ENCODE assay signal across 8 mouse cellular contexts in the genomic region with DNA sequence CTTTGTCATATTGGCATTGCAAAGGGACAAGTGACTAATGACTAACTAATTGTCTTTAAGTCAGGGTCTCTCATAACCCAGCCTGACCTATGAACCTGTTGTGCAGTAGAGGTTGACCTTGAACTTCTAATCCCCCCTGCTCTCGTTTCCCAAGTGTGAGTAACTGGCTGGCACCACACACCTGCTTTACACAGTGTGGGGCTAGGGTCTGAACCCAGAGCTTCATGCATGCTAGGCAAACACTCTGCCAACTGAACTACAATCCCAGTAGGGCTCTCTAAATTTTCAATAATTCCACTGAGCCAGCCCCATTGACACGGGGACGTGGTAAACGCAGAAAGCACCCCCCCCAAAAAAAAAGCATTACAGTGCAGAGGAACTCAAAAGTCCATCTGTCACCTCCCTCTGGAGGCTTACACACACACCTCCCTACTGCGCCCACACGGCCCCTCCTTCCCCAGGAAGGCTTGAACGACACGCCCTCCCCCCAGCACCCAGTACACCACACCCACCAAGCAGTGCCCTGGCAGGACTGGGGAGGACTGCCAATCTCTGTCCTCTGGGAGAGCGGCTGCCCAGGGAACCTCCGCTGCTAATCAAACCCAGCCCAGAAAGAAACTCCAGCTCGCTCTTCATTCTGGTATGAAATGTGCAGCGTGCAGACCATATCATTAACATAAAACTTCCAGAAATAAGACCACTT. TPM values are rescaled to one million over a fixed set of nuclear protein-coding genes. Genes with fewer than 3 reads are reported as not detected.
A peak's percentile ranks its signal among the peaks of the same experiment; 100 is the strongest.
DNase-seq lines count a peak whose midpoint lies in the region; ATAC-seq and TF ChIP-seq lines count a peak whose summit lies in the region.

No protein-coding gene starts in this region.

- no peak for TF ChIP-seq CTCF in cerebellum, adult 2 months (IDR thresholded peaks at IDR 0.05; ENCODE audit: borderline replicate concordance, insufficient read depth, low read depth, low read length)

- WGBS in hindbrain, embryonic 13.5 days, result 39% methylated on average over 12 of the region's 12 CpGs
- WGBS in hindbrain, embryonic 10.5 days, result 68% methylated on average over 12 of the region's 12 CpGs
- 26% methylated on average over 12 of the region's 12 CpGs for WGBS in heart, embryonic 15.5 days
- WGBS in cerebellum, adult 2 months, result 18% methylated on average over 12 of the region's 12 CpGs
- WGBS in liver, embryonic 12.5 days (ENCODE audit: insufficient replicate concordance), result 56% methylated on average over 12 of the region's 12 CpGs

- peak overlapping the region; percentile 70 for H3K27ac ChIP-seq in hindbrain, embryonic 13.5 days
- no peak overlapping the region for H3K27ac ChIP-seq in hindbrain, embryonic 10.5 days
- peak overlapping the region; percentile 26 for H3K27ac ChIP-seq in heart, embryonic 15.5 days
- H3K27ac ChIP-seq in cerebellum, adult 2 months (ENCODE audit: insufficient read depth, low read length), result no peak overlapping the region
- no peak overlapping the region for H3K27ac ChIP-seq in liver, embryonic 12.5 days

- 0 out of 2 replicates have a peak, but pooled peaks have one; percentile 57 for ATAC-seq in hindbrain, embryonic 13.5 days (ENCODE audit: low FRiP score)
- peak; percentile 82 for ATAC-seq in heart, embryonic 15.5 days (replicated peaks; ENCODE audit: insufficient number of reproducible peaks, insufficient read depth, low FRiP score, low read depth)
- no peak for ATAC-seq in liver, embryonic 12.5 days

- no peak for TF ChIP-seq POLR2A in myocyte (IDR thresholded peaks at IDR 0.05; ENCODE audit: insufficient read length, low read depth)
- no peak for TF ChIP-seq POLR2A in cerebellum, adult 2 months (IDR thresholded peaks at IDR 0.05; ENCODE audit: borderline replicate concordance, insufficient read depth, low read length)

- H3K4me1 ChIP-seq in hindbrain, embryonic 13.5 days (replicated peaks), result peaks cover 76% of the 10 kb centered on the region
- peaks cover 51% of the 10 kb centered on the region for H3K4me1 ChIP-seq in hindbrain, embryonic 10.5 days (replicated peaks)
- peaks cover 44% of the 10 kb centered on the region for H3K4me1 ChIP-seq in heart, embryonic 15.5 days (replicated peaks)
- no peaks in the 10 kb centered on the region for H3K4me1 ChIP-seq in cerebellum, adult 2 months (ENCODE audit: control insufficient read depth, insufficient read depth, low read length)
- no peaks in the 10 kb centered on the region for H3K4me1 ChIP-seq in liver, embryonic 12.5 days

- H3K4me3 ChIP-seq in hindbrain, embryonic 13.5 days, result no peak overlapping the region
- no peak overlapping the region for H3K4me3 ChIP-seq in hindbrain, embryonic 10.5 days
- no peak overlapping the region for H3K4me3 ChIP-seq in heart, embryonic 15.5 days
- no peak overlapping the region for H3K4me3 ChIP-seq in myocyte
- no peak overlapping the region for H3K4me3 ChIP-seq in cerebellum, adult 2 months (replicated peaks; ENCODE audit: insufficient read depth, low read depth, low read length)
- no peak overlapping the region for H3K4me3 ChIP-seq in liver, embryonic 12.5 days

- no peak for DNase-seq in hindbrain, embryonic 10.5 days (ENCODE audit: low spot score)
- DNase-seq in brain, adult 2 months (ENCODE audit: low read depth, low spot score), result peak; percentile 71
- peak; percentile 72 for DNase-seq in kidney, postnatal 10 days
- no peak for DNase-seq in cerebellum, adult 2 months

- no peaks in the 10 kb centered on the region for H3K27me3 ChIP-seq in hindbrain, embryonic 13.5 days
- H3K27me3 ChIP-seq in hindbrain, embryonic 10.5 days (ENCODE audit: insufficient read depth, poor library complexity, severe bottlenecking), result no peaks in the 10 kb centered on the region
- no peaks in the 10 kb centered on the region for H3K27me3 ChIP-seq in heart, embryonic 15.5 days
- no peaks in the 10 kb centered on the region for H3K27me3 ChIP-seq in myocyte (ENCODE audit: control insufficient read depth, insufficient read depth, insufficient read length)
- no peaks in the 10 kb centered on the region for H3K27me3 ChIP-seq in cerebellum, adult 2 months (ENCODE audit: control insufficient read depth, insufficient read depth, low read length)
- H3K27me3 ChIP-seq in liver, embryonic 12.5 days (replicated peaks), result no peaks in the 10 kb centered on the region

- H3K9me3 ChIP-seq in hindbrain, embryonic 13.5 days, result no peaks in the 10 kb centered on the region
- H3K9me3 ChIP-seq in hindbrain, embryonic 10.5 days, result no peaks in the 10 kb centered on the region
- H3K9me3 ChIP-seq in heart, embryonic 15.5 days (replicated peaks), result no peaks in the 10 kb centered on the region
- no peaks in the 10 kb centered on the region for H3K9me3 ChIP-seq in liver, embryonic 12.5 days (replicated peaks)

- H3K36me3 ChIP-seq in hindbrain, embryonic 13.5 days, result no peaks in the 10 kb centered on the region
- H3K36me3 ChIP-seq in hindbrain, embryonic 10.5 days, result no peaks in the 10 kb centered on the region
- no peaks in the 10 kb centered on the region for H3K36me3 ChIP-seq in heart, embryonic 15.5 days
- H3K36me3 ChIP-seq in myocyte (ENCODE audit: control insufficient read depth, insufficient read depth), result no peaks in the 10 kb centered on the region
- no peaks in the 10 kb centered on the region for H3K36me3 ChIP-seq in liver, embryonic 12.5 days

- no peaks in the 10 kb centered on the region for H3K79me2 ChIP-seq in myocyte (ENCODE audit: control insufficient read depth, insufficient read depth)

- H3K4me2 ChIP-seq in hindbrain, embryonic 13.5 days, result peak overlapping the region; percentile 25
- H3K4me2 ChIP-seq in heart, embryonic 15.5 days, result peak overlapping the region; percentile 31
- peak overlapping the region; percentile 70 for H3K4me2 ChIP-seq in myocyte (ENCODE audit: low read depth)
- no peak overlapping the region for H3K4me2 ChIP-seq in liver, embryonic 12.5 days

- no peak overlapping the region for H3ac ChIP-seq in myocyte (ENCODE audit: control insufficient read depth, insufficient read length)

- H3K9ac ChIP-seq in hindbrain, embryonic 13.5 days, result peak overlapping the region; percentile 25
- no peak overlapping the region for H3K9ac ChIP-seq in heart, embryonic 15.5 days
- H3K9ac ChIP-seq in liver, embryonic 12.5 days, result no peak overlapping the region

TF ChIP-seq in myocyte, 11 proteins besides CTCF, POLR2A, EP300 and RAD21:
- TF ChIP-seq TCF12 (IDR thresholded peaks at IDR 0.05; ENCODE audit: insufficient read depth, poor library complexity, severe bottlenecking), result no peak
- no peak for TF ChIP-seq POLR2AphosphoS2 (IDR thresholded peaks at IDR 0.05; ENCODE audit: insufficient read length, low read depth)
- TF ChIP-seq MAX (IDR thresholded peaks at IDR 0.05; ENCODE audit: low read depth), result no peak
- TF ChIP-seq CEBPB (IDR thresholded peaks at IDR 0.05; ENCODE audit: insufficient read depth, poor library complexity, severe bottlenecking), result no peak
- TF ChIP-seq USF1 (IDR thresholded peaks at IDR 0.05; ENCODE audit: low read depth), result no peak
- TF ChIP-seq MYOG (IDR thresholded peaks at IDR 0.05; ENCODE audit: control insufficient read depth in 1 of 3, insufficient read depth in 1 of 3, insufficient read length in 2 of 3, low read depth in 2 of 3), result no peak
- TF ChIP-seq REST (IDR thresholded peaks at IDR 0.05; ENCODE audit: insufficient read depth, insufficient read length), result no peak
- TF ChIP-seq TCF3 (IDR thresholded peaks at IDR 0.05; ENCODE audit: insufficient read length, low read depth), result no peak
- no peak for TF ChIP-seq SRF (IDR thresholded peaks at IDR 0.05; ENCODE audit: control insufficient read depth, insufficient read length, low read depth)
- no peak for TF ChIP-seq E2F4 (IDR thresholded peaks at IDR 0.05; ENCODE audit: insufficient read depth)
- TF ChIP-seq MYOD1 (IDR thresholded peaks at IDR 0.05; ENCODE audit: control insufficient read depth in 1 of 3, insufficient read length in 2 of 3, low read depth in 2 of 3), result no peak

RNA-seq across cellular contexts. Expression of a gene that starts 42.5 kb away (rescaled TPM):
- 27.0 and 31.0 TPM in 2 replicates for polyA plus RNA-seq in hindbrain, embryonic 13.5 days (2015; fragmentation: Nextera tagmentation; extraction: Ambion mirVana)
- polyA plus RNA-seq in hindbrain, embryonic 10.5 days (2016; fragmentation: Nextera tagmentation; extraction: Ambion mirVana), result 3.0 and 3.3 TPM in 2 replicates
- 4.6 and 9.3 TPM in 2 replicates for polyA plus RNA-seq in heart, embryonic 15.5 days (2015; fragmentation: Nextera tagmentation; extraction: Ambion mirVana)
- not detected for polyA plus RNA-seq in myocyte (2012; fragmentation: generic; extraction: Trizol)
- 1.9 and 2.5 TPM in 2 replicates for polyA plus RNA-seq in cerebellum, adult 2 months (2012; rRNA removed)
- 0.30 and 0.31 TPM in 2 replicates for polyA plus RNA-seq in liver, embryonic 12.5 days (2016; fragmentation: Nextera tagmentation; extraction: Ambion mirVana)

Comparison
In these comparisons a context has a peak if more than half of its experiments do, and no peak if none do; other contexts are left out.
1. H3K27ac ChIP-seq: peak in hindbrain, embryonic 13.5 days (single experiment) and heart, embryonic 15.5 days (single experiment); none in hindbrain, embryonic 10.5 days (single experiment), cerebellum, adult 2 months (single experiment) and liver, embryonic 12.5 days (single experiment).
2. DNase-seq: peak in brain, adult 2 months (single experiment) and kidney, postnatal 10 days (single experiment); none in hindbrain, embryonic 10.5 days (single experiment) and cerebellum, adult 2 months (0 of 2).